ENCODE assay signal across 7 mouse cellular contexts in the genomic region with DNA sequence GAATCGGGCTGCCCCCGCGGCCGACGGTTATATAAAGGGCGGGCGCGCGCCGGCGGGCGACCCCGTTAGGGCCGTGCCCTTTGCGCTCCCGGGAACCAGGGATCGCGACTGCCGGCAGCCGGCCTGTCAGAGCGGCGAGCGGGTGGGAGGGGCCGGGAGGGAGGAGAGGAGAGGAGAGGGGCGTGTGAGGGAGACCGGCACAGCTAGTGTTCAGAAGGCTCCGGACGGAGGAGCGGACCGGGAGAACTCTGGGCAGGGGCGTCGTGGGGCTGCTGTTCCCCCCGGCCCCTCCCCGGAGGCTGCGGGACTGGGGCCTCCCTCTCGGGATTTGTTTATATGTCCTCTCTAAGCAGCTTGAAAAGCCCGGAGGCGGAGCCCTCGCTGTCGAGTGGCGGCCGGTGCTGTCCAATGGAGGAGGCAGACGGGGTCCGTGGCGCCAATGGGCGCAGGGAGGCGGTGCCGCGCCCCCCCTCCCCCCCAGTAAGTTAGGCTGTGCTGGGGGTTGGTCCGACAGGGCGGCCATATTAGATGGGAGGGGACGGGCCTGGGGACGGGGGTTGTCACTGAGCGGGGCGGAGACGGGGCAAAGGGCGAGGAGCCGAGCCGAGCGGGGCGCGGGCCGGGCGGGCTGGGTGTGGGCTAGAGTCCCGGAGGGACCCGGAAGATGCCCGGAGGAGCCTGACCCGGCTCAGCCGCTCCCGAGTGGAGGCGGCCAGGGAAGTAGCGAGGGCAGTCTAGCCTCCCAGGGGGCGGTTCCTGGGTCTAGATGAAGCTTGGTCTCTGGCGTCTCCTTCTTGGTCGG. TPM values are rescaled to one million over a fixed set of nuclear protein-coding genes. Genes with fewer than 3 reads are reported as not detected.
DNase-seq lines count a peak whose midpoint lies in the region; ATAC-seq lines count a peak whose summit lies in the region.

No protein-coding gene starts in this region.

- H3K4me2 ChIP-seq in embryonic facial prominence, embryonic 12.5 days (replicated peaks) = peak overlapping the region; percentile 62
- H3K4me2 ChIP-seq in limb, embryonic 11.5 days (ENCODE audit: low read depth, severe bottlenecking) = peak overlapping the region; percentile 74
- H3K4me2 ChIP-seq in midbrain, embryonic 14.5 days (ENCODE audit: low read length) = peak overlapping the region; percentile 65

- H3K27ac ChIP-seq in embryonic facial prominence, embryonic 12.5 days = peak overlapping the region; percentile 63
- 0 out of 2 replicates have a peak overlapping the region, but pooled peaks have one; percentile 30 for H3K27ac ChIP-seq in limb, embryonic 11.5 days (replicated peaks; ENCODE audit: low read depth, low read length)
- peak overlapping the region; percentile 87 for H3K27ac ChIP-seq in midbrain, embryonic 14.5 days (replicated peaks; ENCODE audit: low read depth, low read length)

- peak; percentile 99 for ATAC-seq in embryonic facial prominence, embryonic 12.5 days (ENCODE audit: insufficient number of reproducible peaks, insufficient read depth, low FRiP score, low TSS enrichment)
- ATAC-seq in limb, embryonic 11.5 days (ENCODE audit: insufficient number of reproducible peaks, low FRiP score, low TSS enrichment, low read depth) = peak; percentile 98
- peak; percentile 97 for ATAC-seq in midbrain, embryonic 14.5 days (ENCODE audit: low FRiP score, low TSS enrichment)

- no peaks in the 10 kb centered on the region for H3K36me3 ChIP-seq in embryonic facial prominence, embryonic 12.5 days
- no peaks in the 10 kb centered on the region for H3K36me3 ChIP-seq in limb, embryonic 11.5 days (ENCODE audit: control insufficient read depth, insufficient read depth, low read length)
- H3K36me3 ChIP-seq in midbrain, embryonic 14.5 days (ENCODE audit: control insufficient read depth, insufficient read depth, low read length) = no peaks in the 10 kb centered on the region

- H3K9me3 ChIP-seq in embryonic facial prominence, embryonic 12.5 days = no peaks in the 10 kb centered on the region
- no peaks in the 10 kb centered on the region for H3K9me3 ChIP-seq in limb, embryonic 11.5 days (ENCODE audit: control insufficient read depth, low read length)
- no peaks in the 10 kb centered on the region for H3K9me3 ChIP-seq in midbrain, embryonic 14.5 days (ENCODE audit: control insufficient read depth, low read length)

- H3K4me1 ChIP-seq in embryonic facial prominence, embryonic 12.5 days = no peaks in the 10 kb centered on the region
- H3K4me1 ChIP-seq in limb, embryonic 11.5 days (ENCODE audit: control insufficient read depth, insufficient read depth, low read length) = no peaks in the 10 kb centered on the region
- peaks cover 6% of the 10 kb centered on the region; the same call in 1 of the 2 replicates for H3K4me1 ChIP-seq in midbrain, embryonic 14.5 days (ENCODE audit: control insufficient read depth, insufficient read depth, low read length)

- peak overlapping the region; percentile 63 for H3K9ac ChIP-seq in embryonic facial prominence, embryonic 12.5 days
- peak overlapping the region; percentile 72 for H3K9ac ChIP-seq in limb, embryonic 11.5 days (ENCODE audit: low read length)
- H3K9ac ChIP-seq in midbrain, embryonic 14.5 days (replicated peaks; ENCODE audit: low read length) = peak overlapping the region; percentile 80

- peak overlapping the region; percentile 98 for H3K4me3 ChIP-seq in embryonic facial prominence, embryonic 12.5 days
- H3K4me3 ChIP-seq in limb, embryonic 11.5 days (ENCODE audit: low read depth, low read length) = peak overlapping the region; percentile 83
- H3K4me3 ChIP-seq in midbrain, embryonic 14.5 days (replicated peaks; ENCODE audit: low read depth, low read length) = peak overlapping the region; percentile 98

- no peaks in the 10 kb centered on the region for H3K27me3 ChIP-seq in embryonic facial prominence, embryonic 12.5 days
- no peaks in the 10 kb centered on the region for H3K27me3 ChIP-seq in limb, embryonic 11.5 days (ENCODE audit: control insufficient read depth, insufficient read depth, low read length)
- H3K27me3 ChIP-seq in midbrain, embryonic 14.5 days (ENCODE audit: control insufficient read depth, insufficient read depth, low read length) = no peaks in the 10 kb centered on the region

- peak; percentile 94 for DNase-seq in adrenal gland, postnatal 25 days
- DNase-seq in heart, adult 11 months = peak; percentile 100
- DNase-seq in kidney, adult 18-20 months = peak; percentile 96
- DNase-seq in limb, embryonic 11.5 days (ENCODE audit: low spot score) = peak; percentile 97
- peak; percentile 98 for DNase-seq in midbrain, embryonic 14.5 days
- DNase-seq in spleen, adult 18-20 months = peak; percentile 89 to 93

- under 1% methylated on average over 63 of the region's 75 CpGs for WGBS in embryonic facial prominence, embryonic 12.5 days
- WGBS in limb, embryonic 11.5 days = under 1% methylated on average over 37 of the region's 75 CpGs
- WGBS in midbrain, embryonic 14.5 days = under 1% methylated on average over 72 of the region's 75 CpGs

RNA-seq across cellular contexts. Expression of a gene that starts 0.7 kb away (rescaled TPM):
- total RNA-seq in adrenal gland, postnatal 25 days (2021) = 43.9 and 71.9 TPM in 2 replicates
- polyA plus RNA-seq in embryonic facial prominence, embryonic 12.5 days (2016; fragmentation: Nextera tagmentation; extraction: Ambion mirVana) = 5.6 and 6.0 TPM in 2 replicates
- 1.9 and 2.5 TPM in 2 replicates for polyA plus RNA-seq in limb, embryonic 11.5 days (2014; fragmentation: Nextera tagmentation; extraction: Ambion mirVana)
- 12.9 and 18.1 TPM in 2 replicates for polyA plus RNA-seq in midbrain, embryonic 14.5 days (2014; fragmentation: Nextera tagmentation; extraction: Ambion mirVana)

RNA-seq across cellular contexts. Expression of a gene that starts 53.1 kb away (rescaled TPM):
- 172 and 213 TPM in 2 replicates for total RNA-seq in adrenal gland, postnatal 25 days (2021)
- polyA plus RNA-seq in embryonic facial prominence, embryonic 12.5 days (2016; fragmentation: Nextera tagmentation; extraction: Ambion mirVana) = 118 and 119 TPM in 2 replicates
- polyA plus RNA-seq in limb, embryonic 11.5 days (2014; fragmentation: Nextera tagmentation; extraction: Ambion mirVana) = 96.6 and 101 TPM in 2 replicates
- polyA plus RNA-seq in midbrain, embryonic 14.5 days (2014; fragmentation: Nextera tagmentation; extraction: Ambion mirVana) = 85.5 and 90.5 TPM in 2 replicates

Comparison
In these comparisons a context has a peak if more than half of its experiments do, and no peak if none do; other contexts are left out.
1. Peak in every context shown above with its lines: DNase-seq, ATAC-seq, H3K4me3 ChIP-seq and H3K27ac ChIP-seq.
2. H3K27ac ChIP-seq: peak in every context shown above with its lines; median percentile 87 in midbrain, embryonic 14.5 days; 63 in embryonic facial prominence, embryonic 12.5 days; 30 in limb, embryonic 11.5 days.